Mouse (Mus musculus) left cerebral cortex, postnatal 10 days (tissue): ENCODE results near the gene Gm16503. TPM values are rescaled to one million over a fixed set of nuclear protein-coding genes. Genes with fewer than 3 reads are reported as not detected.
"Not testable (repeated sequence)": the region's sequence is repeated elsewhere in the genome, so short reads cannot be mapped to it uniquely, and the experiment has no call there.

Experiments
- DNase-seq, 2 experiments: peaks; one replicate each; pipeline ENCODE4 v3.0.0; 2021 to 2022; ENCODE audit warnings: low spot score in 2 of 2, mixed read lengths in 1 of 2; ENCODE audit errors: extremely low spot score in 1 of 2
- intact Hi-C: fragments of 180-260 bp; cut with DNase I; formaldehyde crosslinking; loops from one replicate; pipeline ENCODE4 v1.15.1; 2025
- total RNA-seq, 2 experiments: library from RNA; stranded (reverse); gene quantifications; 2 replicates each; pipeline ENCODE4 v1.2.3; 2021

Gene Gm16503
- under 1 TPM; 0.51 to 0.79 TPM for total RNA-seq

GRCm38 (mm10) chr4:147539918-147540317, at the start of gene Gm16503:
Gene Gm16503 (plus strand): TSS chr4:147540218.
- intact Hi-C loops: not testable (repeated sequence)

GRCm38 (mm10) chr4:147492117-147492516, 47.9 kb upstream of the Gm16503 start, which contains the start of gene Zfp982:
Gene Zfp982 (plus strand): TSS chr4:147492417.
- intact Hi-C loops, DNase-seq: not testable (repeated sequence)

More at GRCm38 (mm10) chr4:147539918-147540317, at the start of gene Gm16503:
- not testable (repeated sequence) for DNase-seq

GRCm38 (mm10) chr4:147498772-147499613, 41.0 kb upstream of the Gm16503 start:
- DNase-seq, intact Hi-C loops: not testable (repeated sequence)

GRCm38 (mm10) chr4:147509174-147509573, 30.8 kb upstream of the Gm16503 start:
- intact Hi-C loops: no loop called here
- no peak for DNase-seq

- DNase-seq: no peak
- intact Hi-C loops: loop anchor here (1.0 to 5.0 kb wide), 2 partner anchors 68 to 1960 kb away; no protein-coding TSS in a partner anchor
Observed at GRCm38 (mm10) chr4:147518981-147519380, 21.0 kb upstream of the Gm16503 start.

GRCm38 (mm10) chr4:147520100-147520499, 19.9 kb upstream of the Gm16503 start:
- intact Hi-C loops: no loop called here
- DNase-seq: no peak

GRCm38 (mm10) chr4:147525125-147525524, 14.9 kb upstream of the Gm16503 start:
- intact Hi-C loops: no loop called here
- no peak for DNase-seq

GRCm38 (mm10) chr4:147530366-147530765, 9.7 kb upstream of the Gm16503 start:
- DNase-seq: no peak
- intact Hi-C loops: no loop called here

- intact Hi-C loops, DNase-seq: not testable (repeated sequence)
Observed at GRCm38 (mm10) chr4:147535916-147536315, 4.1 kb upstream of the Gm16503 start.

- DNase-seq: no peak
- intact Hi-C loops: no loop called here
Observed at GRCm38 (mm10) chr4:147537702-147538101, 2.3 kb upstream of the Gm16503 start.

- DNase-seq: no peak
- intact Hi-C loops: no loop called here
Observed at GRCm38 (mm10) chr4:147541105-147541504, 1.1 kb downstream of the Gm16503 start.

GRCm38 (mm10) chr4:147553071-147553470, 13.1 kb downstream of the Gm16503 start, which contains the start of gene Zfp985:
Gene Zfp985 (plus strand): TSS chr4:147553277.
- intact Hi-C loops, DNase-seq: not testable (repeated sequence)

GRCm38 (mm10) chr4:147554361-147554760, 14.3 kb downstream of the Gm16503 start:
- intact Hi-C loops, DNase-seq: not testable (repeated sequence)

GRCm38 (mm10) chr4:147556921-147557320, 16.9 kb downstream of the Gm16503 start:
- DNase-seq, intact Hi-C loops: not testable (repeated sequence)

GRCm38 (mm10) chr4:147558011-147558410, 18.0 kb downstream of the Gm16503 start:
- DNase-seq, intact Hi-C loops: not testable (repeated sequence)

- DNase-seq, intact Hi-C loops: not testable (repeated sequence)
Observed at GRCm38 (mm10) chr4:147559096-147559495, 19.1 kb downstream of the Gm16503 start.

GRCm38 (mm10) chr4:147565426-147566220, 25.6 kb downstream of the Gm16503 start:
- intact Hi-C loops: no loop called here
- DNase-seq: no peak

GRCm38 (mm10) chr4:147571156-147571555, 31.1 kb downstream of the Gm16503 start:
- DNase-seq, intact Hi-C loops: not testable (repeated sequence)

GRCm38 (mm10) chr4:147579371-147579770, 39.4 kb downstream of the Gm16503 start:
- DNase-seq: not testable (repeated sequence)

More at GRCm38 (mm10) chr4:147579371-147579770, 39.4 kb downstream of the Gm16503 start:
- intact Hi-C loops: not testable (repeated sequence)
